Mouse (Mus musculus) kidney, adult 11 months (tissue): ENCODE results near the gene Acoxl.
A peak's percentile ranks its signal among the peaks of the same experiment; 100 is the strongest.

ENCODE experiments used
- DNase-seq: peaks from one replicate; pipeline ENCODE4 v3.0.0; 2022

Gene Acoxl

DNA sequence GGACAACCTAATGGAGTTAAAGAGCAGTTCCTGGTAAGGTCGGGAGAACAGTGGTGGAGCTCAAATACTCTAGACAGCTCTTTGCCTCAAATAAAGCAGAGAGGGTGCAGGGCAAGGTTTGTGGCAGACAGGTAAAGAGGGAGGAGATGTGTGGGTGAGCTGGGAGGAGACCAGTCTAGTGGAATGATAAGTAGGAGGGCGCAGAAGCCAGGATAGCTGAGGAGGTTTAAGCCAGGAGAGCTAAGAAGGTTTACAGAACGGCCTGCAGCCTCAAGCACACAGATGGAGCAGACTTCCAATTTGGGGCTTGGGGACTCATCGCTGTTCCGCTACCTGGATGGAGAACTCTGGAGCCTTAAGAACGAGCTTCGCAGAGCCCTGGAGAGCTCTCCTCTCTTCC, at the start of gene Acoxl:
Gene Acoxl (plus strand): TSS at position 301 of the 400 bp plus-strand sequence.
- no peak for DNase-seq

DNA sequence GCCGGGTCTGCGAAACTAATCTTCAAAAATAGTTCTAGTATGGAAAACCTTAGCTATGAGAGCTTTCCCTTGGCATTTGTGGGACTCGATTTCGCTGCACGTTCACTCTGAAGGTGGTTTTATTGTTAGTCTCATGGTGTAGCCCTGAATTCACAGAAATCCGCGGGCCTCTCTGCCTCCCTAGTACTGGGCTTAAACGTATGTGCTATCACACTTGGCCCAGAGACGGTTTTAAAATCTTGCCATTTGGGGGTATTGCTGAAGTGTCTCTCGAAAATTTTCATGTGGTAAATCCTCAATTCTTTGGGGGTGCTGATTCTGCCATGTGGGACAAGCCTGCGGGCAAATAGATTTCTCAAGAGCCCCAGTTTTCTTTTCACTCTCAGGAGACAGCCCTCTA, 49.5 kb upstream of the Acoxl start:
- DNase-seq: no peak

DNA sequence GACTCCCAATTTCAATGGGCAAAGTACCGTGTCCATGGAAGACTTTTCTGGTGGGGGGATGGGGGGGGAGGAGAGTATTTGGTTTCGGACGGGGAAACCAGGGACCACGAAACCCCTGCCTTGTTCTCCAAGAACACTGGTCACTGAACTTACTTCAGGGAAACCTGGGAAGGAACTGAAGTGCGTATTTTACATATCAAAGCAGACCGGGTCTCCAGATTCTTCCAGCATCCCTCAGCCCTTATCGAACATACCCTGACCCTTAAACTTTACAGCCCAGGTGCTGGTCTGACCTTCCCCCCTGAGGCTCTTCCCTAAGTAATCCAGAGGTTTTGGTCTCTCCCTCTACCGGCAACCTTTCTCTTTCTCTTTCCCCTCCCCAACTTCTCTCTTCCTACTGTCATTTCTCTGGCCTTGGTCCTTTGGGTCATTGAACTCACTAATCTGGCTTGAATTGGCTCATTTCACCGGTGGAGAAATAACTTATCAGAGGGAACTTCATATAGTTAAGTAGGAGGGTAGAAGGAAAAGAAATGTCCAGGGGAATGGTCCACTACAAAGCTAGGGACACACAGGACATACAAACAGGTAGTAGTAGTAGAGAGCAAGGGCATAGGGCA, 48.9 kb upstream of the Acoxl start:
- no peak for DNase-seq

DNA sequence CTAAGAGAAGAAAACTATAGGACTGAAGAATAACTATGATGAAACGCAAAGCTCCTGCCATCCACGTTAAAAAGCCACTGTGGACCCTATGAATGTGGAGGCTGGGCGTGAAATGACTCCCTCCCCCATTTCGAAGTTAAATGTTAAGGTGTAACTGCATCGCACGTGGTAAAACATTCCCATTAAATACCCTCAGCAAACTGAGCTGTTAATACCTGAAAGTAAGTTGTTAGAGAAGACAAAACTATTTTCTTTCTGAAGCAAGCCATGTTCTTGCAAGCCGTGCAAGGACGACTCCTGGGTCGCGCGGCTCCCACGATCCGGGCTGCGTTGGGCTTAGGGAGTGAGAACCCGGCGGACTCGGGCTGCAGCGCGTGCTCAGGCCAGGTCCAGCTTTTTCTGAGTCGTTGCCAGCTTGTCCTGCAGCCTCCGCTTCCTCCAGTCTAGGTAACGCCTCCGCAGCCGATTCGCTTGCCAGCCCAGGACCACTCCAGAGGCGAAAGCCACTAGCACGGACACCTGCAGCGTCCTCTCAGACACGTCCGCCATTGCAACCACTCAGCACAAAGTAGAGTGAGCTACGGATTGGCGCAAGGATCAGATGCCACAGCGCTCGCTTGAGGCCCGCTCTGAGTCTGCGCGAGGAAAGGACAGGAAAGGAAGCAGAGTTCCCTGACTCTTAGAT, 46.6 kb upstream of the Acoxl start, which contains the start of gene Mtln:
Gene Mtln (minus strand): TSS at position 570 of the 685 bp plus-strand sequence.
- DNase-seq: peak; percentile 89

DNA sequence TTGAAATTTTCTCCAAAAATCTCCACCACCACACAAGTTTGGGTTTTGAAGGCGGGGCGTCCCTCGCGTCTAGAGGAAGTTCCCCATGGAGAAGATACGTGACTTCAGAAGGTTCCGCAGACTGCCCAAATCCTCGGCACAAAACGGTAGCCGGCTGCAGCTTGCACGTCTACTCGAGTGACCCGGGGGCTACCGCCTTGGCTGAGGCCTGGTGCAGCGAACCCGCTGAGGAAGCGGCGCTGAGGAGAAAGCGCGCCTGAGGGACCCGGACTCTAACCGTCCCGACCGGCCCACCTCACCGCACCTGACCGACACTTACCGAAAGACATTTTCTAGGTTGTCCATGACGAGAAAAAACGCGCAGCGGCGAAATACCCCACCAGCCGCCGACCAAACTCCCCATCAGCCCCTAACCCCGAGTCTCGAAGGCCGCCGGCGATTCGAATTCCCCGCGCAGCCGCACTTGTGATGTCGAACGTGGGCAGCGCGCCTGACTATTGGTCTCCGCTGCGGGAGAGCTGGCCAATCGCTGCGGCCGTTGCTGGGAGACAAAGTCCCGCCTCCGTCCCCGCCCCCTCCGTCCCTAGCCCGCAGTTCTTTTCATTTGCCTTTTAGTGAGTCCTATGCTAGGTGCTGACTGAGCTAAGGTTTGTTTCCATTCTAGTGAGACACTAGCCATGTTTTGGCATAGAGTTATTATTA, 7.1 kb upstream of the Acoxl start, which contains the start of gene Bub1:
Gene Bub1 (minus strand): TSS at position 465 of the 702 bp plus-strand sequence.
- DNase-seq: peak; percentile 90

DNA sequence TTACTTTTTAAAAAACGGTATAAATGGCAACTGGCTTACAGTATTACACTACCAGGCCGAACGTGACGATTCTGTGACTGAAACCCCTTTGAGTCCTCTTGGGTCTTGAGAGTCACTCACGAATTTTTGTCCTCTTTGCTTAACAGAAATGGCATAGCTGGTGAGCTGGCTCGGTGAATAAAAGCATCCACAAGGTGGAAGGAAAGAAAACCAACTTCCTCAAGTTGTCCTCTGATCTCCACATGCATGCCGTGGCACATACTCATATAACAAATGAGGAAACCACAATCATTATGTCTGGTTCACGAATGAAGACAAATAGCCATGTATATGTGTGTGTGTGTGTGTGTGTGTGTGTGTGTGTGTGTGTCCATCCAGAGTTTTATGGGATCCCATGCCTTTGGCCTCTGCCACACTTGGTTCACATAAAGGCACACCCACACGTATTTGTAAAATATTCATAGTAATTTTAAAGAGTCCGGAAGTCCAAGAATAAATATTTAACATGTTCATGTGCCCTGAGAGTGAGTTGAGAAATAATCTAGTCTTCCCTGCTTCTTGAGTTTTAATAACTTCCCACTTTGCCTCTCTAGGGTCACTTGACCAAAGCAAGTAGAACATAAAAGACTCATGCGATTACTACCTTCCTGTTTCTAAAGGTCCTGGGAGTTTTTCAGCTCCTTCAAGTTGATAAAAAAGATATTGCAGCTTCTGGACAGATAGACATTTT, 6.4 kb upstream of the Acoxl start:
- no peak for DNase-seq

DNA sequence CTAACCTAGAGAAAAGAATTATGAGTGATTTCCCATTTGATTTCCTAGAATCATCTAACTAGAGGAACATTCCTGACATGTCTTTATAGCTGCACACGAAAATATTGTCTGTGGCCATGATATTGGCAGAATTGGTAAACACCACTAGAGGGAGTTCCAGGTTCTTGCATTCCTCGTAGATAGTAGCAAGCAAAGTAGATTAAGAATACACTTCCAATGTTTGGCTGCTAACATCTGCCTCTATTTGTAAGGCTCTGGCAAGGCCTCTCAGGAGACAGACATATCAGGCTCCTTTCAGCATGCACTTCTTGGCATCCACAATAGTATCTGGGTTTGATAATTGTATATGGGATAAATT, 5.9 kb upstream of the Acoxl start:
- DNase-seq: no peak

DNA sequence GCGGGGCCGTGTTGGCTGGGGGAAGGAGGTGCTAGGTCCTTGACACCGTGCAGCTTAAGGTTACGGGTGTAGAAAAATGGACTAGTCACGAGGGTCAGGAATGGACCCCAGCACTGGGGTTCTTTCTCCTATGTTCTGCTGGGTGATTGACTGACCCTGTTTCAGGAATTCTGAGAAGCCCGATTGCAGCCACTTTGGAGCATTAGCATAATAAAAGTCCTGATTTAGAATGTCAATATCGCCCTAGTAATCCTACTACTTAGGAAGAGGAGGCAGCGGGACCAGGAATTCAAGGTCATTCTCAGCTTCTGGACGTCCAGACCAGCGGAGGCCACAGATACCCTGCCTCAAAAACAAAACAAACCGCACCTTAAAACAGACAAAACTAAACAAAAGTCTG, 749 bp downstream of the Acoxl start:
- no peak for DNase-seq

DNA sequence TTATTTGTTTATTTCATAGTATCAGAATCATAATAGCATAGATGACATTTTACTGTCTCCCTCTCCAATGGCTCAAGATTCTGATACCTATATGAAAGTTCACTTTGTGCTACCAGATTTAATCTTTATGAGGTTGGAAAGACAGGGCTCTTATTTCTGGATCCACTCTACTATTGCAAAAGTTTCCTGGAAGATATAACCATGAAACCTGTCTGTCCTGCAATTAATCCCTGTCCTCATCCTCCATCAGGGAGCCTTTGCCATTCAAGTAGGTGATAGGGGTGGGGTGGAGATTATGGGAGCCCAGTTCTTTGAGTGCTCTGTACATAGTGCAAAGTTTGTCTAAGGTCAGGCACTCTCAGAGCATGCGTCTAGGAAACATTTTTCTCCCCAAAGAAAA, 2.7 kb downstream of the Acoxl start:
- DNase-seq: no peak

DNA sequence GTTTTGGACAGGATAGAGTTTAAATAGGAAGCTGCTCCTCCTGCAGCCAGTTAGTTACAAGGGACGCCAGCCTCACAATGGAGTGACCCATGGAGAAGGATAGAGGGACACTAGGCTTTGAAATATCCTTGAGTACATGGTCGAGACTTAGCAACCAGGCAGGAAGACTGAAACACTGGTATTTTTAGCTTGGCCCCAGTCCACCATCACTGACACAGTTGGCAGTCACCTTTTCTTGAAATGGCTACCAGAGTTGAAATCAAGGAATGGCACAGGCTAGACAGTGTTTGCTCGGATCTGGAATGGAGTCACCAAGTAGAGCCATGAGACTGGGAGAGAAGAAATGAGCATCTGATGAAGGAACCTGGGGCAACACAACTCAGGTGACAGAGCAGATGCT, 3.7 kb downstream of the Acoxl start:
- DNase-seq: no peak

DNA sequence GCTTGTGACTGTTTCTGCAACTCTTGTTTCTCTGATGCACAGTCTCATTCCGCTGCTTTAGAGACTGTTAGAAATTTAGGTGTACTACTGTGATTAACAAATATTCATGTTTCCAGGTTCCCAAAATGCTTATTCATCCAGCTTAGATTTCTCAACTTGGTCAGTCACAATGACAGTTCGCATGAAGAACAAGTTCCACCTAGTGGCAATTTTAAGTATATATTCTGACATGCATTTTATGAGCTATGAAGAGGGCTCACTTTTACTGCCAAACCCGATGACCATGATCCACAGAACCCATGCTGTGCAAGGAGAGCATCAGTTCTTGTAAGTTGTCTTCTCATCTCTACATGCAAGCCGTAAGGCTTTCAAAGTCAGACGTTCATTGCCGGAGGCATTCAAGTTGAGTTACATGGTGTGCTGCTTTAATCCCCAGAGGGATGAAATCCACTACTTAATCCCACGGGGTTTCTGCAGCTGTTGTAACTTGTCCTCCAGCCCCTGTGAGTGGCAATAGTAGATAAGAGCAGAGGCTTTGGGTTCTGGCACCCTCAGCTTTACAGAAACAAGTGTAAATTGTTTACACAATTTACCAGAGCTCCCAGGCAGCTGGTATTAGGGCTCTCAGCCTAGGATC, 6.8 kb downstream of the Acoxl start:
- no peak for DNase-seq

DNA sequence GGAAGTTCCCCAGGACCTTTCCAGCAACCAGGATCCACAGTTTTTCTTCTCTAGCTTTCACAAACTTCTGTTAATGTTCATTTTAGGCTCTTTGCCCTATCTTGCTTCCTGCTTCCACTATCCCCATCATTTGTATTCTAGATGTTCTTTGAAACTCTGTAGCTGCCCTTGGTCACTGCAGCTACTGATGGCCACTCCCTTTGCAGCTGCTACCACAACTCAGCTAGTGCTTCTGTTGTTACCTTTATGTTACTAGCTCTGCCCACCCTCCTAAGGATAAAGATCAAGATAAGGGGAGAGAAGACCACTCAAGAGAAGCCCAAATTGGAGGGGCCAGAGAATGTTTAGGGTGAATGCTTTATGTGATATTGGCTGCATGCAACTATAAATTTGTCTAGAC, 7.3 kb downstream of the Acoxl start:
- DNase-seq: no peak

DNA sequence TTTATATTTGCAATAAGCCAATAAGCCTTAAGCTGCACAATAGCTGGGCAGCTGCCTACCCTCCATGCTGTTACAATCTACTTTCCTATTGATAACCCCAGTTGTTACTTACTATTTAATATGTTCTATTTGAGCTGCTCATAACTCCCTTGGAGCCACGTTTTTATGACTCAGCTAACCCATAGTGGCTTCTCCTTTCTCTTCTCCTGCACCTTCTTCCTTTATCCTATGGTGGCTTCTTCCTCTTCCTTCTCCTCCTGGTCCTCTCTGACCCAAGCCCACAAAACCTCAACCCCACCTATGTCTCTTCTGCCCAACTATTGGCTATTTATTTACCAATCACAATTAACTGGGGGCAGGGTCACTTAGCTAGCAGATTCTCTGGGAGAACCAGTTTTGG, 7.9 kb downstream of the Acoxl start:
- no peak for DNase-seq

DNA sequence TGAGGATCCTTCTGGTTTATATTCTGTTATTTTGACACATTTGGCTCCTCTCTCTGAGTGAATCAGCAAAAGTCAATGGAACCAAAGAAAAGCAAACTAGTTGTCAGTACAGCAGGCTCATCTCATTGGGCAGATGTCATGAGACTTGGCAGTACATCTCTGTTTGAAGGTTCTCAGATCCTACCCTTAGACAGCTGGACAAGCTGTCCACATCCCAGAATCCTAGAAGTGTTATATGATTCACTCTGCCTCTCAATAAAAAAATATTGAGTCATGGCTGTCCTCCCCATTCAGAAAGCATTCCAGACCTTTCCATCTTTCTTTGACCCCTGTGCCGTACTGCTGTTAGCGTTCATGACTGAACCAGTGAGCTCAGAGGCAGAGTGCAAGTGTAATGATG, 11.7 kb downstream of the Acoxl start:
- no peak for DNase-seq

DNA sequence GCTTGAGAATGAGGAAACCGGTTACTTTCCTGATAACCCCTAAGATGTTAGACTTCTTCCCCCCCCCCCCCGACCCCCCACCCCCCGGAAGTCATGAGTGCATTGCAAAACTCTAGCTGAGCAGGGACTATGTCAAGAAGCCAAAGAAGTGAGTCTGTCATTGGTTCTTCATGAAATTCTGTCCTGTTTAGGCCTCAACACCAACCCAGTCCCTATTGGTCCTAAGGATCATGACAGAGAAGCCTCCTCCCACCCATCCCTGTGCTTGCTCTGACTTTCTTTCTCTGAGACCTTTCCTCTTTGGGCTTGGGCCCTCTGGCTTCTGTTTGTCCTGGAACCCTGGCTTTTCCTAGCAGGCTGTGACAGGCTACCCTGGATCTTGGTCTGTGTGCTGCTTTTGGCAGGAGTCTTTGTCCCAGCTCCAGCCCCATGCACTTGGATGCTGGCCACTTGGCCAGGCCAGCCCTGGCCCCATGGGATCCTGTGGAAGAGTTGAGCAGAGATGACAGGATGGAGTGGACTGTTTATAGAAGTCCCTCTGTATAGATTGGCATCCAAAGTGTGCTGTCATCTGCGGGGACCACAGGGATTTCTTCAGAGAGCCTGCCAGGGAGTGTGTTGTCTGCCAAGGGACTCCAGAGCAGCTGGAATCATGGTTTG, 15.8 kb downstream of the Acoxl start:
- peak; percentile 53 for DNase-seq

DNA sequence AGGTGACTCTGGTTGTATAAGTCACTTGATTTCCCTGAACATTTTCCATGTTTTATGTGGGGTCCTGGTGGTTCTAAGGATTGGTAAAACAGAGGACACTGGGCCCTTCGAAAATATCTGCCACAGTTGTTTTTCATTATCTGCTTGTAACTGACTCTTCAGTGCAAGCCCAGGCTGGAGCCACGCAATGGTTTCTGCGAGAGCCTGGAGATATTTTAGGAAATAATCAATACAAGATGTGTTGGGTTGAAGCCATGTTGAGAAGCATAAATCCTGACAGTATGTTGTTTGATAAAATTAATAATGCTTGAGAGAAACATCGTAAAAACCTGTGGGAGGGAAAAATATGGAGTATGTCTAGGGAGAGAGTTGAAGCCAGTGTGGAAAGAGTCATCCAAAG, 25.7 kb downstream of the Acoxl start:
- no peak for DNase-seq

DNA sequence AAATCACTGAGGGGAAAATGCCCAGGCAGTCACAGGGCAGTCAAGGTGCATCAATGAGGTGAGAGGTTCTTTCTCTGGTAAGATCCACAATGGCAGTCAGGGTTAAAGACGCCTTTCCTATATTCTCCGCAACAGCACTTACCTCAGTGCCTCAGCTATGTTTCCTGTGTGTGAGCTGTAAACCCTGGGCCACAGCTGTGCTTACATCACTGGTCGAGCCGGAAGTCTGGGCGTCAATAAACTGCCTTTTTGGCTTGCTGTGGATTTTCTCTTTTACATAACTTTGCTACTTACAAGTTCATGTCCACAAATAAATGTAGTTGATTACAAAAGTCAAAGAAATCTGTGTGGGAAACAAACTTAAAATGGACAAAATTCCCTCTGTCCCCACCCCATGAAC, 42.4 kb downstream of the Acoxl start:
- DNase-seq: no peak

DNA sequence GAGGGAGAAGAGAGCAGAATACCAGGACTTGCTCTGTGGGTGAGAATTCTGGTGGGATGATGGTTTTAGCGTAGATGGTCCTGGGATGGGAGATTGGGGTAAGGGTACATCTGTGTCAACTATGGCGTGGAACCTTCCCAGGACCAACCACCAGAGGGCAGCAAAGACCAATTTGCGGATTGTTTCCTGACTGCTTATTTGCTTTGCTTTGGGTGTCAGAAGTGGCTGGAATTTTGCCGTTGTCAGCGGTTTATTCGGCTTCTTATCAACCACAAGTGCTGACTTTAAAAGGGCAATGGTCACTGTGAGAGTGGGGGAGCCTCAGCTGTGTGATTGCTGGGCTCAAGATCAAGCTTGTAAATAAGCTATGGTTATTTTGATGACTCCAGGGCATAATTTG, 50.8 kb downstream of the Acoxl start:
- DNase-seq: peak; percentile 77

DNA sequence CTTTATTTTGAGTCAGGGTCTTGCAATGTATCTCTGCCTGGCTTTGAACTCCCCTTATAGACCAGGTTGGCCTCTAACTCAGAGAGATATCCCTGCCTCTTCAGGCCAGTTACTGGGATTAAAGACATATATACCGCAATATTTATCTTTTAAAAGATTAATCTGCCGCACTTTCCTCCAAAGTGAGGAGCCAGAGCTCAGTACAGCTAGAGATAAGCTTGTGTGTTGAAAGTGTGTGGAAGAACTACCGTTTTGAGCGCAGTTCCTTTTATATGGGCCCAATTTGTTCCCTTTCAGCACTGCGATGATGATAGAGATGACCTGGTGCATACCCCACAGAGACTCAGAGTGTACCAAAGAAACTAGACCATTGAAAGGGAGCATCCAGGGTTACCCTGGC, 51.3 kb downstream of the Acoxl start:
- DNase-seq: no peak

DNA sequence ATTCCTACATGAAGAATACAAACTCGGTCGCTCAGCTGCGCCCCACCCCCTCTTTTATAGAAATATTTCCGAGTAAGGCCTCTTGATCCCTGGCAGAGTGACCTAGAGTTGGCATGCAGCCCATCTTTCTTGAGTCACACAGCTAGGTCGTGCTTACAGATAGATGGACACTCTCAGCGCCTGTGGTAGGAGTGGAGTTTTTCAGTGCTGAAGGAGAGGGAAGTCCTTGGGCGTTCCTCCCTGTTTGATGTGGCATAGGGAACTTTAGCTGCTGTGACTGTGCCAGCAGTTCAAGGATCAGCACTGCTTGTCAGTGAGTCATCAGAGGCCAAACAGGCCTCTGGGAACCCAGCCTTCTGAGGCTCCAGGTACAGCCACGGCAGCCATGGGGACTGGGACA, 51.9 kb downstream of the Acoxl start:
- DNase-seq: peak; percentile 23

DNA sequence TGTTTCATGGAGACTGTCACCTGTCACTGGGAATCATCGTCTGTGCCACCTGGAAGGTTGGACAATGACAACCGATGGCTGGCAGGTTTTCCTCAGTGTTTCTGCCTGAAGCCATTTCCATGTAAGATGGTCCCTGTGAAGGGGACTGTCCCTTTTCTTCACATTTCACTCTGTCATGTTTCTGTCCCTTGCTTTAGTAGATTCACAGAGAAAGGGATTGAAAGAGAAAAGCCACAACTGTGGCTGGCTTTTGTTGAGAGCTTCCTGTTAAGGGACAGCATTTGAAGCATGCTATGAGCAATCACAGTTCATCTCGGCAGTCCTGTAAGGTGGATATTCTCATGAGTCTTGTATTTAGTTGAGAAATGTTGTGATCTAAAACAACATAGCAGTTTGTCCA, 52.4 kb downstream of the Acoxl start:
- no peak for DNase-seq

DNA sequence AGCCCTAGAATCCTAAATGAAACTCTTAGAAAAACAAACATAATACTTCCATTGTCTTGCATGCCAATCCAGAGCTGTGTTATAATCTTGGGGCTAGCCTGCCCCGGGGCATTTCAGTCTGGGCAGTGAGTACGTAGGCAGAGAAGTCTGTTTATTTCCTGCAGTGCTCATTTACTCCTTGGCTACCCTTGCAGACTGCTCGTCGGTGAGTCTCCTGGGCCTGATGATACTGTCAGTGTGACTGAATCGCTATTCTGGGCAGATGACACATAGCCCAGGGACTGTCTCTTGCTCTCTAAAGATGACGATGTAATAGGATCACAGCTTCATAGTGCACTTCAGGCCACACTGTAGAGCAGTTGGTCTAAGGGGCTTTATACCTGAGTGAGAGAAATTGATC, 56.2 kb downstream of the Acoxl start:
- DNase-seq: no peak

DNA sequence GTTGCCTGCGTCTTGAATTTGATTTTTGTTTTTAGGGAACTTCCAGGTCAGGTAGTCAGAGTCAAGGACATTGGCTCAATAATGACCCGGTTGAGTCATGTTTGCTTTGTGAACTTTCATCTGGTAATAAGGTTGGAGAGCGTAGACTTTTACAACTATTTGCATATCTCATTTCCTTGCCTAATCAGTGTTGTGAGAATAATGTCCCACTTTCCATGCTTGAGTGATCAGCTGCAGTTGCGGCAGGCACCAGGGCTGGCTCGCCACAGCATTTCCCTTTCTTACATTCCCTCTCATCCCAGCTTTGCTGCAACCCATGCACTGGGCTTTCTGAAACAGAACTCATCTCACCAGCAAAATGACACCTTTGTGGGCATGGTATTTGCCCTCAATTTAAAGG, 59.0 kb downstream of the Acoxl start:
- peak; percentile 6 for DNase-seq
